Mouse (Mus musculus): ENCODE measurements around the gene Plpp4. TPM values are rescaled to one million over a fixed set of nuclear protein-coding genes. Genes with fewer than 3 reads are reported as not detected.

Gene Plpp4
- polyA plus RNA-seq, 1 experiment from 2014 or later, result not detected

GRCm38 (mm10) chr7:129415179-129415578, 158.3 kb downstream of the Plpp4 start:
- Histone ChIP-seq H3K4me3 (ENCODE audit: low read depth, low read length) (no peak overlapping the region), H3K9ac (replicated peaks) (no peak overlapping the region), H3K4me1 (ENCODE audit: insufficient read depth) (no peaks in the 10 kb centered on the region), H3K9me3 (ENCODE audit: low read length) (no peaks in the 10 kb centered on the region), H3K4me2 (ENCODE audit: low read depth, low read length) (no peak overlapping the region), H3K27ac (ENCODE audit: low read depth) (no peak overlapping the region), H3K27me3 (ENCODE audit: insufficient read depth, low read length) (no peaks in the 10 kb centered on the region), H3K36me3 (replicated peaks; ENCODE audit: insufficient read depth, low read length) (no peaks in the 10 kb centered on the region)
- no peak for DNase-seq
- TF ChIP-seq EP300 (IDR thresholded peaks at IDR 0.05; ENCODE audit: low read depth) (no peak), CTCF (IDR thresholded peaks at IDR 0.05; ENCODE audit: low read depth) (no peak)
- WGBS (ENCODE audit: insufficient replicate concordance), result 67% methylated on average over 4 of the region's 4 CpGs
- no peak for ATAC-seq

- no peaks in the 10 kb centered on the region for H3K9me3 ChIP-seq (ENCODE audit: low read length)
- H3K4me1 ChIP-seq (ENCODE audit: insufficient read depth), result no peaks in the 10 kb centered on the region
- no peak for ATAC-seq
- H3K4me2 ChIP-seq (ENCODE audit: low read depth, low read length), result no peak overlapping the region
- no peak overlapping the region for H3K9ac ChIP-seq (replicated peaks)
- H3K27me3 ChIP-seq (ENCODE audit: insufficient read depth, low read length), result no peaks in the 10 kb centered on the region
- 27% methylated on average over 1 of the region's 1 CpGs for WGBS (ENCODE audit: insufficient replicate concordance)
- H3K4me3 ChIP-seq (ENCODE audit: low read depth, low read length), result no peak overlapping the region
- no peaks in the 10 kb centered on the region for H3K36me3 ChIP-seq (replicated peaks; ENCODE audit: insufficient read depth, low read length)
- no peak overlapping the region for H3K27ac ChIP-seq (ENCODE audit: low read depth)
- no peak for DNase-seq
- TF ChIP-seq EP300 (IDR thresholded peaks at IDR 0.05; ENCODE audit: low read depth), result no peak
- no peak for TF ChIP-seq CTCF (IDR thresholded peaks at IDR 0.05; ENCODE audit: low read depth)
Observed at GRCm38 (mm10) chr7:129421181-129421580, 164.3 kb downstream of the Plpp4 start.

GRCm38 (mm10) chr7:129425554-129425953, 168.7 kb downstream of the Plpp4 start:
- Histone ChIP-seq H3K4me3 (ENCODE audit: low read depth, low read length) (no peak overlapping the region), H3K27ac (ENCODE audit: low read depth) (no peak overlapping the region), H3K9me3 (ENCODE audit: low read length) (no peaks in the 10 kb centered on the region), H3K27me3 (ENCODE audit: insufficient read depth, low read length) (no peaks in the 10 kb centered on the region), H3K4me1 (ENCODE audit: insufficient read depth) (no peaks in the 10 kb centered on the region), H3K4me2 (ENCODE audit: low read depth, low read length) (no peak overlapping the region), H3K36me3 (replicated peaks; ENCODE audit: insufficient read depth, low read length) (no peaks in the 10 kb centered on the region), H3K9ac (replicated peaks) (no peak overlapping the region)
- WGBS (ENCODE audit: insufficient replicate concordance), result 26% methylated on average over 2 of the region's 2 CpGs
- no peak for ATAC-seq
- TF ChIP-seq EP300 (IDR thresholded peaks at IDR 0.05; ENCODE audit: low read depth) (no peak), CTCF (IDR thresholded peaks at IDR 0.05; ENCODE audit: low read depth) (no peak)
- no peak for DNase-seq

GRCm38 (mm10) chr7:129428794-129429193, 172.0 kb downstream of the Plpp4 start:
- Histone ChIP-seq H3K4me1 (ENCODE audit: insufficient read depth) (no peaks in the 10 kb centered on the region), H3K27ac (ENCODE audit: low read depth) (no peak overlapping the region), H3K9me3 (ENCODE audit: low read length) (no peaks in the 10 kb centered on the region), H3K4me3 (ENCODE audit: low read depth, low read length) (no peak overlapping the region), H3K27me3 (ENCODE audit: insufficient read depth, low read length) (no peaks in the 10 kb centered on the region), H3K36me3 (replicated peaks; ENCODE audit: insufficient read depth, low read length) (no peaks in the 10 kb centered on the region), H3K4me2 (ENCODE audit: low read depth, low read length) (no peak overlapping the region), H3K9ac (replicated peaks) (no peak overlapping the region)
- DNase-seq (no peak), ATAC-seq (no peak)
- TF ChIP-seq EP300 (IDR thresholded peaks at IDR 0.05; ENCODE audit: low read depth), result no peak
- 47% methylated on average over 4 of the region's 4 CpGs for WGBS (ENCODE audit: insufficient replicate concordance)

GRCm38 (mm10) chr7:129429903-129430302, 173.1 kb downstream of the Plpp4 start:
- H3K4me3 ChIP-seq (ENCODE audit: low read depth, low read length), result no peak overlapping the region
- ATAC-seq (no peak), DNase-seq (no peak)
- no peak for TF ChIP-seq EP300 (IDR thresholded peaks at IDR 0.05; ENCODE audit: low read depth)
- TF ChIP-seq CTCF (IDR thresholded peaks at IDR 0.05; ENCODE audit: low read depth), result no peak
- H3K9ac ChIP-seq (replicated peaks), result no peak overlapping the region
- no peaks in the 10 kb centered on the region for H3K27me3 ChIP-seq (ENCODE audit: insufficient read depth, low read length)
- H3K4me2 ChIP-seq (ENCODE audit: low read depth, low read length), result no peak overlapping the region
- no peak overlapping the region for H3K27ac ChIP-seq (ENCODE audit: low read depth)
- no peaks in the 10 kb centered on the region for H3K4me1 ChIP-seq (ENCODE audit: insufficient read depth)
- H3K36me3 ChIP-seq (replicated peaks; ENCODE audit: insufficient read depth, low read length), result no peaks in the 10 kb centered on the region
- H3K9me3 ChIP-seq (ENCODE audit: low read length), result no peaks in the 10 kb centered on the region
- WGBS (ENCODE audit: insufficient replicate concordance), result 65% methylated on average over 3 of the region's 3 CpGs
